Mouse (Mus musculus) heart, adult 2 months (tissue): Measurements from ENCODE around the gene Fcho2.

Source experiments
- CTCF ChIP-seq: fragments of 200-600 bp; IDR thresholded peaks from 2 replicates; pipeline ENCODE4 v1.8.1; 2022; ENCODE audit warnings: antibody characterized with exemption, mild to moderate bottlenecking, moderate library complexity
- POLR2A ChIP-seq: fragments of 200-500 bp; IDR thresholded peaks from 2 replicates; pipeline ENCODE4 v1.6.1; 2011; ENCODE audit warnings: mild to moderate bottlenecking, low read depth, low read length, control low read depth; ENCODE audit not compliant: insufficient read depth

- TF ChIP-seq POLR2A, result no peak
- TF ChIP-seq CTCF, result no peak
Measured at GRCm38 (mm10) chr13:98791693-98792092, 23.6 kb downstream of the Fcho2 start.
